In genomic region chr12:10820335-10820734, GRCm38 (mm10) we compare ENCODE assay signal across 15 mouse cellular contexts.
"Had no signal": no experiment of that assay in that cellular context is flagged by ENCODE, and none has a peak within 500 bp of the region (broad histone marks: within the 10 kb centered on the region; RNA-seq: fewer than 3 reads in every experiment).

No protein-coding gene starts in this region.

- H3K36me3 ChIP-seq: kidney, embryonic 15.5 days; limb, embryonic 12.5 days; liver, embryonic 13.5 days; lung, embryonic 15.5 days; midbrain, embryonic 12.5 days had no signal

- H3K4me2 ChIP-seq: kidney, embryonic 15.5 days; limb, embryonic 12.5 days; liver, embryonic 13.5 days; lung, embryonic 15.5 days; midbrain, embryonic 12.5 days had no signal

- H3K27me3 ChIP-seq: kidney, embryonic 15.5 days; limb, embryonic 12.5 days; liver, embryonic 13.5 days; lung, embryonic 15.5 days; megakaryocyte, embryonic 14.5 days; midbrain, embryonic 12.5 days had no signal

- H3K27ac ChIP-seq: kidney, embryonic 15.5 days; left cerebral cortex, adult 2 months; limb, embryonic 12.5 days; liver, embryonic 13.5 days; lung, embryonic 15.5 days; macrophage; midbrain, embryonic 12.5 days; stomach, postnatal 0 days had no signal

- ATAC-seq: liver, postnatal 0 days; midbrain, embryonic 16.5 days had no signal

- H3K4me1 ChIP-seq: kidney, embryonic 15.5 days; limb, embryonic 12.5 days; liver, embryonic 13.5 days; lung, embryonic 15.5 days; megakaryocyte, embryonic 14.5 days; midbrain, embryonic 12.5 days had no signal

- H3K4me3 ChIP-seq: kidney, embryonic 15.5 days; left cerebral cortex, adult 2 months; limb, embryonic 12.5 days; liver, embryonic 13.5 days; lung, embryonic 15.5 days; megakaryocyte, embryonic 14.5 days; midbrain, embryonic 12.5 days had no signal

- DNase-seq: kidney, postnatal 14 days; liver; liver, embryonic 13.5 days; liver, postnatal 0 days; lung, postnatal 14 days; thymus, postnatal 4 days had no signal

- H3K9ac ChIP-seq: kidney, embryonic 15.5 days; limb, embryonic 12.5 days; liver, embryonic 13.5 days; liver, postnatal 0 days; lung, embryonic 15.5 days; midbrain, embryonic 12.5 days had no signal

- H3K9me3 ChIP-seq: kidney, embryonic 15.5 days; limb, embryonic 12.5 days; liver, embryonic 13.5 days; lung, embryonic 15.5 days; megakaryocyte, embryonic 14.5 days; midbrain, embryonic 12.5 days had no signal
